Mouse (Mus musculus) spleen, adult 2 months (tissue): ENCODE measurements around the gene Yeats2.

Experiments used
- CTCF ChIP-seq: fragments of 200-500 bp; IDR thresholded peaks from 2 replicates; pipeline ENCODE4 v1.5.1; 2011; ENCODE audit warnings: mild to moderate bottlenecking, inconsistent platforms; ENCODE audit not compliant: insufficient read depth, insufficient read length, insufficient replicate concordance; ENCODE audit errors: extremely low read depth
- POLR2A ChIP-seq: fragments of 200-500 bp; IDR thresholded peaks from 2 replicates; pipeline ENCODE4 v1.6.1; 2011; ENCODE audit warnings: low read depth, low read length, inconsistent platforms

DNA sequence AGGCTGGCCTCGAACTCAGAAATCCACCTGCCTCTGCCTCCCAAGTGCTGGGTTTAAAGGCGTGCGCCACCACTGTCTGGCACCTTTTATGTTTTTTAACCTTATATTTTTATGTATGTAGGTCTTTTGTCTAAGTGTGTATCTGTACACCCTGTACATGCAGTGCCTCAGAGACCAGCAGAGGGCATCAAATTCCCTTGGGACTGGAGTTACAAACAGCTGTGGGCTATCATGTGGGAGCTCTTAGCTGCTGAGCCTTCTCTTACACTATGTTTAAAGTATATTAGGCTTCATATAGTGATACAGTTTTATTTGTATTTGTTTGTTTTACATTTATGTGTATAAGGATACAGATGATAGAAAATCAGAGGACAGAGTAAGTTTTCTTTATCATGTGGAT is 54.7 kb downstream of the Yeats2 start:
- TF ChIP-seq POLR2A (no peak), CTCF (no peak)
